Mouse (Mus musculus) skeletal muscle tissue, adult 2 months (tissue): Measurements from ENCODE around the gene Krtap9-5.

Source experiments
- DNase-seq: peaks from one replicate; pipeline ENCODE4 v3.0.0-alpha.2; 2012; ENCODE audit warnings: low read depth, low spot score

The Krtap9-5 gene

DNA sequence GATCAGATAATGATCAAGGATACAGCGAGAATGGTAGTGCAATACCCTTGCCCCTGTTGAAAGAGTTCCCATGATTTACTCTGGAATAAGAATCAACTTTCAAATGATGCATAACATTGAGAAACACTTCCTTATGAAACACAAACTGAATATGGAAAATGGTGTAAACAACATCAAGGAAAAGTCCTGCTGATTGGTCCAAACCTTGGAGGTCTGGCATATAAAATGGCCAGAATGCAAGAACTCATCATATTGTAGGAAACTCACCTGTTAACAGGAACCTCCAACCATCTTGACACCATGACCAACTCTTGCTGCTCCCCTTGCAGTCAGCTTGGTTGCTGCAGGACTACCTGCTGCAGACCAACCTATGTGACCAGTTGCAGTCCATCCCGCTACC lies at the start of gene Krtap9-5:
Gene Krtap9-5 (plus strand): TSS at position 301 of the 400 bp plus-strand sequence.
- no peak for DNase-seq

DNA sequence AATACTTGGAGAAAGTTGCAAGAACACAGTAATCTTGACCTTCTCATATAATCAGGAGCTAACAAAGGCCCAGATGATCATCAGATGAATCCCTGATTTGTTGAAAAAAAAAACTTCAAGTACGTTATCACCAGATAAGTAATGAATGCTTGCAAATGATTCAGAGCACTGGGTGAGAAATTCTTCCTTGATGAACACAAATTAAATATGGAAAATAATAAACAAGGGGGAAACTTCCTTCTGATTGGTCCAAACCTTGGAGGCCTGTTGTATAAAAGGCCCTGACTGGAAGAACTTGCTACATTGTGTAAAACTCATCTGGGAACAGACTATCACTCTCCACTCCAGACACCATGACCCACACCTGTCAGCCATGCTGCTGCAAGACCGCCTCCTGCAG lies 40.7 kb upstream of the Krtap9-5 start, which contains the start of gene Krtap31-1:
Gene Krtap31-1 (plus strand): TSS at position 301 of the 400 bp plus-strand sequence.
- DNase-seq = no peak

- no peak for DNase-seq
These were observed 33.8 kb upstream of the Krtap9-5 start, which contains the start of gene Gm11565 for GRCm38 (mm10) chr11:99914451-99914850. Gene Gm11565 (plus strand): TSS chr11:99914751.

GRCm38 (mm10) chr11:99935991-99936390 lies 12.3 kb upstream of the Krtap9-5 start, which contains the start of gene Krtap31-2:
Gene Krtap31-2 (plus strand): TSS chr11:99936291.
- no peak for DNase-seq

- no peak for DNase-seq
These were observed 10.5 kb upstream of the Krtap9-5 start for GRCm38 (mm10) chr11:99937751-99938264.

GRCm38 (mm10) chr11:99964213-99964612 lies 15.9 kb downstream of the Krtap9-5 start:
- DNase-seq = no peak

DNA sequence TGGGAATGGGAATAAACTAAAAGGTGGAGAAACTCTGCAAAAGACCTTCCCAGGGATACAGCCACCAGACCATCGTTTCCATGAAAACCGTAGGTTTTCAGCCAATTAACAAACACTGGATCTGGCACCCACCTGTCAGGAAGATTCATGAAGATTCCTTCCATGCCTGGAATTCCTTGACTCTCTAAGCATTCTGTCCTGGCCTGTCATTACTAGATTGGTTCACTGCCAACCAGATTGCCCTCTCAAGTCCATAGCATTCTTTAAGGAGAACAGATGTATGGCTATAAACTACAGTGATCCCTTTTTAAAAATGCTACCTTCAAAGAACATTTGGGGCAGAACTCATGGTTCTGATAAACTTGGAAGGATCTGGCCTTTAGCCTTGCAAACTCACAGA lies 17.7 kb downstream of the Krtap9-5 start:
- no peak for DNase-seq

- DNase-seq = no peak
These were observed 30.7 kb downstream of the Krtap9-5 start, which contains the start of gene Krtap29-1 for GRCm38 (mm10) chr11:99978953-99979352. Gene Krtap29-1 (minus strand): TSS chr11:99979053.

DNA sequence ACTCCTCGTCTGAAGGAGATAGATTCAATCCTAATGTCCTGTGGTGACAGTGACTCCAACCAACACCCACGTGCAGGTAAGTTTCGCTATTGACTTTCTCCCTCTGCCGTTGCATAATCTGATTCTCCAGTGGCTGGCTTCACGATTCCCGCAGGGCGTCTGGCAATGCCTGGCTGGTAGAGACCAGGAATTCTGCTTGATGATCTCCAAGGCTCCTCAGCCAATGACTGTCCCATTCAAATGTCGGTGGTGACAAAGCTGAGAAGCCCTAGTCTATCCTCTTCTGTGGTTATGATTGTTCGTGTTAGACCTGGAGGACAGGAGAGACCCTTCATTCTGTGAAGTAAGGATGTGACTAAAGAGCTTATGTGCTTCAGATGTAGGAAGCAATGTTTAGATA lies 34.5 kb downstream of the Krtap9-5 start:
- no peak for DNase-seq

- DNase-seq = no peak
These were observed 35.2 kb downstream of the Krtap9-5 start for GRCm38 (mm10) chr11:99983442-99983841.

GRCm38 (mm10) chr11:99985291-99986092 lies 37.2 kb downstream of the Krtap9-5 start:
- DNase-seq = peak; percentile 79

- peak; percentile 4 for DNase-seq
These were observed 37.9 kb downstream of the Krtap9-5 start, which contains the start of gene Krtap16-1 for GRCm38 (mm10) chr11:99986180-99986647. Gene Krtap16-1 (minus strand): TSS chr11:99986597.

DNA sequence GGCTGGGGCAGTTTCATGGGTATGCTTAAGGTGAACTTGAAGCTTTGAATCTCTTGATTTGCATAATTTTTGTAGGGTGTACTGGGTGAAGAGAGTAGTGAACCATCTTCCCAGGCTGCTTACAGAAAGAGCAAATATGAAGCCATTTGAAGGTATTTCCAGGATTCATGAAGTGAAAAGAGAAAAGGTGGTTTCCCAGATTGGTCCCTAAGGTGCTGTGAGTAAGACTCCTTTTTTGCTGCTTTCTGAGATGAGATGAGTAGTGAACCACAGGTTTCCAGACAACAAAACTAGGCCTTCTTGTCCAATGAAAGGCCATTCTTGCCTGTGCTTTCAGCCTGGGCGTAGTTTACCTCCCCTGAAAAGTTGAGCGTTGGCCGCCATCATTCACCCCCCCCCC lies 40.3 kb downstream of the Krtap9-5 start:
- no peak for DNase-seq

DNA sequence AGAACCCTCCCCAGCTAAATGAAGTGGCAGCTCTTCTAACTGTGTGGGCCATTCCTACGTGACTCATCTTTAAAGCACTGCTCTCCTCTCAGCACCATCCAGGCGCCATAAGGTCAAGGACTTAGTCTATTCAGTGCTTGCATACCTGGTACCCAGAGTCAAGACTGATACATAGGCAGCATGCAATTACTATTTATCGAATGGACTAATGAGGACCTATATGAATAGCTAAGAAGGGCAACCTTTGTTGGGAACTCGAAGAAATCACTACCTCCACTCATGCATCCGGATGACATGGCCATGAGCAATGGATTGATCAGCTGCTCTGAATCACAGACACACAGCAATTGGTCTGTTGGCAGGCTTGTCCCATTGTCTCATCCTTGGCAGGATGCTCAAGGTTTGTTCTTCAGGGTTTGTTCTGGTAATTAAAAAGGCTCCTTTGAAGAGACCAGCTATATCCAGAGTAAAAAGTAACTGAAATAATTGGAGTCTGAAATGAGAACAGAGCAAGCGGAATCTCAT lies 41.7 kb downstream of the Krtap9-5 start:
- no peak for DNase-seq

DNA sequence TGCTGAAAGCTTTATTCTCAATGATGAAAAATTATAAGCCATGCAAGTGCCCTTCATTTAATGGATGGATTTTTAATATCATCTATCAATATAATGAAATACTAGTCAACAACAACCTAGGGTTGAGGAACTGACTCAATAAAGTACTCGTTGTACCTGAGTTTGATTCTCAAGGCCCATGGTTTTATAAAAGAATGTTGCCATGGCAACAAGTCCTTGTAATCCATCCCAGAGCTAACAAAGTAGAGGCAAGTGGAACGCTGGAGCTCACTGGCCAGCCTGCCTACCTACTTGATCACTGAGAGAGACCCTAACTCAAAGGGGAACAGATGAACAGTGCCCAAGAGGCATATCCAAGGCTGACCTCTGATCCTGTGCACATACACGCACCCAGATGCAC lies 42.3 kb downstream of the Krtap9-5 start:
- no peak for DNase-seq

GRCm38 (mm10) chr11:99993620-99994383 lies 45.5 kb downstream of the Krtap9-5 start, which contains the start of gene Krtap17-1:
Gene Krtap17-1 (minus strand): TSS chr11:99993994.
- no peak for DNase-seq

GRCm38 (mm10) chr11:99994384-99994661 lies 46.0 kb downstream of the Krtap9-5 start:
- no peak for DNase-seq

DNA sequence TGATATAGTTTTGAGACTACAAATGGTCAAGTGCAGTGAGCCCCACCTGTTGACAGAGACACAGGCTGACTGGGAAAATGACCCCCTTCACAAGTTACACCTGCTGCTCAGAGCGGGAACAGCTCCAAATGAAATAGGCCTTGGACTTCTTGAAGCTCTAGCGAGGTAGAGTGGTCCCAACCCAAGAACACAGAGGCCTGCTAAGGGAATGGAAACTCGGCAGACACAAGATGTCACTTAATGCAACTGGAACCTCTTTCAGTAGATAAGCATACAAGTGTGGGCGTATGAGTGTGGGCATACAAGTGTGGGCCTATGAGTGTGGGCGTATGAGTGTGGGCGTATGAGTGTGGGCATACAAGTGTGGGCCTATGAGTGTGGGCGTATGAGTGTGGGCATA lies 50.8 kb downstream of the Krtap9-5 start:
- no peak for DNase-seq
